Mouse (Mus musculus) kidney, adult 2 months (tissue): ENCODE results near the gene Egfem1. TPM values are rescaled to one million over a fixed set of nuclear protein-coding genes. Genes with fewer than 3 reads are reported as not detected.

ENCODE experiments used
- DNase-seq: peaks from one replicate; pipeline ENCODE4 v3.0.0; 2021
- H3K27ac ChIP-seq: fragments of 200-500 bp; 2 replicates; pipeline ENCODE4 v1.5.1; 2012; ENCODE audit warnings: low read depth, low read length, control low read depth, inconsistent platforms; ENCODE audit not compliant: insufficient read depth
- H3K27me3 ChIP-seq: fragments of 200-500 bp; replicated peaks from 2 replicates; pipeline ENCODE4 v1.6.1; 2012; ENCODE audit warnings: mild to moderate bottlenecking, moderate library complexity, low read length, inconsistent platforms; ENCODE audit not compliant: control insufficient read depth, insufficient read depth
- H3K36me3 ChIP-seq: fragments of 200-500 bp; 2 replicates; pipeline ENCODE4 v1.6.1; 2012; ENCODE audit warnings: mild to moderate bottlenecking, moderate library complexity, low read length, inconsistent platforms; ENCODE audit not compliant: control insufficient read depth, insufficient read depth
- H3K4me1 ChIP-seq: fragments of 200-500 bp; 2 replicates; pipeline ENCODE4 v1.6.1; 2011; ENCODE audit warnings: low read length; ENCODE audit not compliant: control insufficient read depth, insufficient read depth
- H3K4me3 ChIP-seq: fragments of 200-500 bp; 2 replicates; pipeline ENCODE4 v1.5.1; 2011; ENCODE audit warnings: mild to moderate bottlenecking, low read depth, low read length, control low read depth; ENCODE audit not compliant: insufficient read depth
- CTCF ChIP-seq: fragments of 200-500 bp; conservative IDR thresholded peaks from 2 replicates; pipeline ENCODE4 v1.5.1; 2011; ENCODE audit warnings: low read depth, mild to moderate bottlenecking, control low read depth, low read length, moderate library complexity, mixed read lengths; ENCODE audit not compliant: insufficient read depth, insufficient read length
- POLR2A ChIP-seq: fragments of 200-500 bp; IDR thresholded peaks from one replicate; pipeline ENCODE4 v1.6.1; 2011; ENCODE audit warnings: low read depth, low read length, control low read depth
- WGBS: fragments of 180-500 bp; shearing (Covaris S2); methylation state at CpG from one replicate; pipeline ENCODE4 v1.1.7; 2018; 5-methylcytosine and 5-hydroxymethylcytosine counted together
- polyA plus RNA-seq: library from polyadenylated mRNA; depleted of rRNA; stranded (reverse); fragments of >200 nt; gene quantifications from 2 replicates; pipeline ENCODE4 v1.2.3, GENCODE M21; 2012; rRNA removed

Gene Egfem1
- polyA plus RNA-seq, 1 experiment: 0.25 TPM

DNA sequence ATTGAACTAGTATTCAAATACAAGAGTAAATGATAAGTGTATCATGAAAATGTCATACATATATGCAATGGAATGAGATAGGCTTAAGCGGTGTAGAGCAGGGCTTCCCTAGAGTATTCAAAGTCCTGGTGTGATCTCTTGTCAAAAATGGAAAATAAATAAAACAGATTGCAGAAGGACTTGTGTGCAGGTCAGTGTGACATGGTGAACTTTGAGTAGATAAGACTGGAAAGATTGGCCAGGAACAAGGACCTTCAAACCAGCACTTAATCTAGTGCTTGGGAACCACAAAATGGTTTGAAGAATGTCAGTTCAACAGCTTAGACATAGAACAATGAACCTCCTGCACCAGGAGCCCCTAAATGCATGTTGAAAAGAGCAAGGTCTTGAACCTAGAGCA, 649.7 kb downstream of the Egfem1 start:
- H3K4me1 ChIP-seq: no peaks in the 10 kb centered on the region
- 96% methylated on average over 1 of the region's 1 CpGs for WGBS
- no peaks in the 10 kb centered on the region for H3K27me3 ChIP-seq
- H3K4me3 ChIP-seq: no peak overlapping the region
- H3K27ac ChIP-seq: no peak overlapping the region
- no peak for DNase-seq
- no peaks in the 10 kb centered on the region for H3K36me3 ChIP-seq
- TF ChIP-seq POLR2A: no peak
- no peak for TF ChIP-seq CTCF

GRCm38 (mm10) chr3:29732626-29733025, 650.8 kb downstream of the Egfem1 start:
- Histone ChIP-seq H3K27ac (no peak overlapping the region), H3K4me1 (no peaks in the 10 kb centered on the region), H3K36me3 (no peaks in the 10 kb centered on the region), H3K4me3 (no peak overlapping the region), H3K27me3 (no peaks in the 10 kb centered on the region)
- TF ChIP-seq POLR2A (no peak), CTCF (no peak)
- DNase-seq: no peak
- 57% methylated on average over 4 of the region's 4 CpGs for WGBS

GRCm38 (mm10) chr3:29734251-29734650, 652.4 kb downstream of the Egfem1 start:
- no peak overlapping the region for H3K27ac ChIP-seq
- no peaks in the 10 kb centered on the region for H3K36me3 ChIP-seq
- DNase-seq: no peak
- WGBS: 64% methylated on average over 6 of the region's 6 CpGs
- no peak for TF ChIP-seq CTCF
- no peaks in the 10 kb centered on the region for H3K4me1 ChIP-seq
- no peaks in the 10 kb centered on the region for H3K27me3 ChIP-seq
- no peak overlapping the region for H3K4me3 ChIP-seq

- Histone ChIP-seq H3K4me1 (no peaks in the 10 kb centered on the region), H3K27me3 (no peaks in the 10 kb centered on the region), H3K36me3 (no peaks in the 10 kb centered on the region), H3K27ac (no peak overlapping the region), H3K4me3 (no peak overlapping the region)
- TF ChIP-seq POLR2A (no peak), CTCF (no peak)
- WGBS: 32% methylated on average over 5 of the region's 5 CpGs
- DNase-seq: peak; percentile 10
Measured at GRCm38 (mm10) chr3:29739292-29739691, 657.5 kb downstream of the Egfem1 start.

Other genes starting within 250 kb of the Egfem1 start
- not detected in 2 replicates for gene Gm1527, start 189.4 kb upstream of the Egfem1 start, polyA plus RNA-seq